Mouse (Mus musculus) stomach, postnatal 0 days (tissue): ENCODE results near the gene Gm42674.

Experiments
- CTCF ChIP-seq: IDR thresholded peaks from 2 replicates; pipeline ENCODE4 v1.5.1; 2016; ENCODE audit warnings: antibody characterized with exemption, low read depth, mild to moderate bottlenecking, moderate library complexity
- EP300 ChIP-seq: optimal IDR thresholded peaks from 2 replicates; pipeline ENCODE3; 2016; ENCODE audit warnings: antibody characterized with exemption

DNA sequence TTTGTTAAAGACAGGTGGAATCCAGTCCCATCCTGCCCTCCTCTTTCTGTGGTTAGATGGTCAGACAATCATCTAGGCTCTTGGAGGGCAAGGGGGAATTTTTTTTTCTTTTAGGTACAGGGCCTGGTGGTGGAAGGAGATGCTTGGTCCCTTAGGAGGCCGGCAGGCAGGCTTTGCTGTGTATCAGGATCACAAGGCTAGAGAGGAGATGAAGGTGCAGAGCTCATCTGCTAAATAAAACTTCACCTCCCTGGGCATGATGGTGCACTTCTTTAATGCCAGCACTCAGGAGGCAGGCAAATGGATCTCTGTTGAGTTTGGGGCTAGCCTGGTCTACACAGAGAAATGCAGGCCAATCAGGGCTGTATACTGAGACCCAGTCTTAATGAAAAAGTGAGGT, 14.2 kb downstream of the Gm42674 start:
- TF ChIP-seq CTCF, result no peak
- TF ChIP-seq EP300, result no peak
